Mouse (Mus musculus) intestine, postnatal 0 days (tissue): Measurements from ENCODE around the gene Olfr1532-ps1. TPM values are rescaled to one million over a fixed set of nuclear protein-coding genes. Genes with fewer than 3 reads are reported as not detected.
"Not testable (repeated sequence)": the region's sequence is repeated elsewhere in the genome, so short reads cannot be mapped to it uniquely, and the experiment has no call there.

ENCODE experiments used
- ATAC-seq: fragments of 200-750 bp; cut with Nextera tagmentation; 2 replicates; pipeline ENCODE4 v1.8.0; 2017; ENCODE audit warnings: mild to moderate bottlenecking, moderate TSS enrichment, moderate library complexity
- H3K27ac ChIP-seq: fragments of 300-500 bp; sonication (generic); 2 replicates; pipeline ENCODE4 v1.5.1; 2014; ENCODE audit warnings: mild to moderate bottlenecking, low read depth, low read length, moderate library complexity
- H3K27me3 ChIP-seq: fragments of 300-500 bp; sonication (generic); replicated peaks from 2 replicates; pipeline ENCODE4 v1.6.1; 2014; ENCODE audit warnings: low read length, mixed read lengths; ENCODE audit not compliant: control insufficient read depth, insufficient read depth
- H3K36me3 ChIP-seq: fragments of 300-500 bp; sonication (generic); 2 replicates; pipeline ENCODE4 v1.6.1; 2014; ENCODE audit warnings: mild to moderate bottlenecking, moderate library complexity; ENCODE audit not compliant: control insufficient read depth, insufficient read depth
- H3K4me1 ChIP-seq: fragments of 300-500 bp; sonication (generic); replicated peaks from 2 replicates; pipeline ENCODE4 v1.6.1; 2014; ENCODE audit warnings: antibody characterized with exemption, low read length, mixed read lengths; ENCODE audit not compliant: control insufficient read depth, insufficient read depth
- H3K4me2 ChIP-seq: fragments of 300-500 bp; sonication (generic); replicated peaks from 2 replicates; pipeline ENCODE4 v1.6.1; 2014; ENCODE audit warnings: low read depth, mild to moderate bottlenecking, moderate library complexity
- H3K4me3 ChIP-seq: fragments of 300-500 bp; sonication (generic); 2 replicates; pipeline ENCODE4 v1.5.1; 2014; ENCODE audit warnings: low read depth, low read length
- H3K9ac ChIP-seq: fragments of 300-500 bp; sonication (generic); 2 replicates; pipeline ENCODE4 v1.6.1; 2014; ENCODE audit warnings: mild to moderate bottlenecking, low read depth, low read length
- H3K9me3 ChIP-seq: fragments of 300-500 bp; sonication (generic); 2 replicates; pipeline ENCODE4 v1.6.1; 2016; ENCODE audit warnings: mixed run types; ENCODE audit not compliant: control insufficient read depth
- CTCF ChIP-seq: sonication (generic); IDR thresholded peaks from 2 replicates; pipeline ENCODE4 v1.5.1; 2016; ENCODE audit warnings: low read depth, mild to moderate bottlenecking, control low read depth, antibody characterized with exemption, moderate library complexity
- WGBS: fragments of 180-500 bp; shearing (Covaris S2); extraction: QIAGEN DNeasy Blood & Tissue Kit; methylation state at CpG from one replicate; pipeline ENCODE4 v1.1.7; 2014; 5-methylcytosine and 5-hydroxymethylcytosine counted together
- polyA plus RNA-seq: library from polyadenylated mRNA; unstranded; fragments of >200 nt; fragmentation: Nextera tagmentation; extraction: Ambion mirVana; gene quantifications from 2 replicates; pipeline ENCODE4 v1.2.1, GENCODE M21; 2015

Olfr1532-ps1 gene
- polyA plus RNA-seq: not detected in 2 replicates

DNA sequence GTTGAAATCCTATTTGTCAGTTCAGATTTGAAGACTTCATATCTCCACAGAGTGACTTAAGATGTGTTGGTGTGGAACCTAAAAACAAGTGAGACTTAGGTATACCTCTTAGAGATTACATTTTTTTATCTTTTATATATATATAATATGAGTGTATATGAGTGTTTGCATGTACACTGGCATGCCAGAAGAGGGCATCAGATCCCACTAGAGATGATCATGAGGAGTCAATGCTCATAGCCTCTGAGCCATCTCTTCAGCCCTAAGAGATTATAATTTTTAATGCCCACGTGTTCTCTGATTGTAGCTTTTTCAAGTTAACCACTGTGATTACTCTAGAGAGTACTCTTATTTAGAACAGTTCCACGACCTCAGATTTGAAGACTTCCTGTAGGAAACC, at the start of gene Olfr1532-ps1:
Gene Olfr1532-ps1 (plus strand): TSS at position 326 of the 400 bp plus-strand sequence.
- WGBS: 59% methylated on average over 2 of the region's 2 CpGs
- H3K4me1 ChIP-seq: no peaks in the 10 kb centered on the region
- H3K27ac ChIP-seq: no peak within 1 kb of the TSS
- no peaks in the 10 kb centered on the region for H3K9me3 ChIP-seq
- no peak within 1 kb of the TSS for H3K4me2 ChIP-seq
- TF ChIP-seq CTCF: peak; percentile 36
- H3K9ac ChIP-seq: no peak within 1 kb of the TSS
- no peaks in the 10 kb centered on the region for H3K36me3 ChIP-seq
- H3K4me3 ChIP-seq: no peak within 1 kb of the TSS
- ATAC-seq: no peak
- H3K27me3 ChIP-seq: no peaks in the 10 kb centered on the region

GRCm38 (mm10) chr7:106862885-106863284, 44.9 kb upstream of the Olfr1532-ps1 start, which contains the start of gene Olfr704:
Gene Olfr704, plus strand, starts transcription at chr7:106863185.
- no peaks in the 10 kb centered on the region for H3K4me1 ChIP-seq
- no peak within 1 kb of the TSS for H3K27ac ChIP-seq
- no peak within 1 kb of the TSS for H3K4me2 ChIP-seq
- no peak within 1 kb of the TSS for H3K9ac ChIP-seq
- ATAC-seq: no peak
- H3K27me3 ChIP-seq: no peaks in the 10 kb centered on the region
- no peak within 1 kb of the TSS for H3K4me3 ChIP-seq
- no peaks in the 10 kb centered on the region for H3K9me3 ChIP-seq
- no peaks in the 10 kb centered on the region for H3K36me3 ChIP-seq
- TF ChIP-seq CTCF: no peak

GRCm38 (mm10) chr7:106876791-106877190, 31.0 kb upstream of the Olfr1532-ps1 start, which contains the start of gene Olfr705:
Gene Olfr705, minus strand, starts transcription at chr7:106876891.
- Histone ChIP-seq H3K27ac (no peak within 1 kb of the TSS), H3K27me3 (no peaks in the 10 kb centered on the region), H3K36me3 (no peaks in the 10 kb centered on the region), H3K4me3 (no peak within 1 kb of the TSS), H3K9me3 (no peaks in the 10 kb centered on the region), H3K4me2 (no peak within 1 kb of the TSS), H3K9ac (no peak within 1 kb of the TSS), H3K4me1 (no peaks in the 10 kb centered on the region)
- WGBS: 73% methylated on average over 3 of the region's 3 CpGs
- no peak for ATAC-seq
- TF ChIP-seq CTCF: no peak

GRCm38 (mm10) chr7:106888062-106888461, 19.7 kb upstream of the Olfr1532-ps1 start, which contains the start of gene Olfr706:
Gene Olfr706, minus strand, starts transcription at chr7:106888162.
- no peak within 1 kb of the TSS for H3K4me2 ChIP-seq
- H3K27ac ChIP-seq: no peak within 1 kb of the TSS
- no peak within 1 kb of the TSS for H3K9ac ChIP-seq
- H3K4me1 ChIP-seq: no peaks in the 10 kb centered on the region
- no peaks in the 10 kb centered on the region for H3K27me3 ChIP-seq
- 84% methylated on average over 2 of the region's 2 CpGs for WGBS
- H3K36me3 ChIP-seq: no peaks in the 10 kb centered on the region
- no peak for ATAC-seq
- no peak within 1 kb of the TSS for H3K4me3 ChIP-seq
- no peaks in the 10 kb centered on the region for H3K9me3 ChIP-seq
- TF ChIP-seq CTCF: no peak

DNA sequence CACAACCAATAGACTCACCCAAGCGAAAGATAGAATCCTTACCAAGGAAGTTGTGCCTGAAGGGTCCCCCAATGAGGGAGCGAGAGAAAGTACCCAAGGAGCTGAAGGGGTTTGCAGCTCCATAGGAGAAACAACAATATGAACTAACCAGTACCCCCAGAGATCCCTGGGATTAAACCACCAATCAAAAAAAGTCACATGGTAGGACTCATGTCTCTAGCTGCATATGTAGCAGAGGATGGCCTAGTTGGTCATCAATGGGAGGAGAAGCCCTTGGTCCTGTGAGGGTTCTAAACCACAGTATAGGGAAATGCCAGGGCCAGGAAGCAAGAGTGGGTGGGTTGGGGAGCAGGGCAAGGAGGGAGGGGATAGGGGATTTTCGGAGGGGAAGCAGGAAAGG, 6.7 kb upstream of the Olfr1532-ps1 start, which contains the start of gene Olfr707:
Gene Olfr707 (minus strand): TSS at position 101 of the 400 bp plus-strand sequence.
- not testable (repeated sequence) for H3K27ac ChIP-seq, H3K9me3 ChIP-seq, H3K9ac ChIP-seq, H3K4me1 ChIP-seq, ATAC-seq, H3K4me2 ChIP-seq, H3K4me3 ChIP-seq, H3K36me3 ChIP-seq, H3K27me3 ChIP-seq
- WGBS: 84% methylated on average over 3 of the region's 3 CpGs

GRCm38 (mm10) chr7:106920961-106921360, 13.2 kb downstream of the Olfr1532-ps1 start:
- not testable (repeated sequence) for H3K9me3 ChIP-seq, H3K4me2 ChIP-seq, H3K4me1 ChIP-seq, H3K36me3 ChIP-seq, ATAC-seq, H3K27ac ChIP-seq, H3K27me3 ChIP-seq, H3K4me3 ChIP-seq, H3K9ac ChIP-seq
- WGBS: 85% methylated on average over 7 of the region's 7 CpGs

GRCm38 (mm10) chr7:106932119-106932518, 24.3 kb downstream of the Olfr1532-ps1 start, which contains the start of gene Olfr709-ps1:
Gene Olfr709-ps1, minus strand, starts transcription at chr7:106932219.
- Histone ChIP-seq H3K4me3 (no peak within 1 kb of the TSS), H3K27me3 (no peaks in the 10 kb centered on the region), H3K9me3 (no peaks in the 10 kb centered on the region), H3K4me2 (no peak within 1 kb of the TSS), H3K4me1 (no peaks in the 10 kb centered on the region), H3K27ac (no peak within 1 kb of the TSS), H3K36me3 (no peaks in the 10 kb centered on the region), H3K9ac (no peak within 1 kb of the TSS)
- ATAC-seq: no peak
- TF ChIP-seq CTCF: no peak
